Comparison of ENCODE assay signal across 16 mouse cellular contexts in genomic region chr10:94883216-94883615, GRCm38 (mm10).
"Had no signal": no experiment of that assay in that cellular context is flagged by ENCODE, and none has a peak within 500 bp of the region (broad histone marks: within the 10 kb centered on the region; RNA-seq: fewer than 3 reads in every experiment).

No protein-coding gene starts in this region.

- H3K9ac ChIP-seq: limb, embryonic 15.5 days; liver, embryonic 15.5 days; lung, embryonic 14.5 days; neural tube, embryonic 13.5 days had no signal

- DNase-seq: kidney, adult 8-10 months; kidney, postnatal 25 days; lung, embryonic 14.5 days; lung, postnatal 10 days; lung, postnatal 4 days; retina, postnatal 1 day; thymus, postnatal 36 days had no signal

- H3K4me3 ChIP-seq: left cerebral cortex, adult 2 months; limb, embryonic 15.5 days; liver, embryonic 15.5 days; megakaryocyte, embryonic 14.5 days; neural tube, embryonic 13.5 days had no signal

- H3K36me3 ChIP-seq: limb, embryonic 15.5 days had no signal

- H3K9me3 ChIP-seq: limb, embryonic 15.5 days; liver, embryonic 15.5 days had no signal

- H3K27ac ChIP-seq: left cerebral cortex, adult 2 months; limb, embryonic 15.5 days; liver, embryonic 15.5 days; neural tube, embryonic 13.5 days; stomach, postnatal 0 days had no signal

- H3K4me2 ChIP-seq: limb, embryonic 15.5 days; liver, embryonic 15.5 days; lung, embryonic 14.5 days; midbrain, embryonic 11.5 days; neural tube, embryonic 13.5 days had no signal

- ATAC-seq: intestine, postnatal 0 days; midbrain, embryonic 16.5 days had no signal

- H3K4me1 ChIP-seq: limb, embryonic 15.5 days; neural tube, embryonic 13.5 days had no signal

- H3K27me3 ChIP-seq: limb, embryonic 15.5 days; liver, embryonic 15.5 days; megakaryocyte, embryonic 14.5 days; neural tube, embryonic 13.5 days had no signal
